Mouse (Mus musculus): ENCODE data around the gene Nipal1.
A peak's percentile ranks its signal among the peaks of the same experiment; 100 is the strongest.

Gene Nipal1

DNA sequence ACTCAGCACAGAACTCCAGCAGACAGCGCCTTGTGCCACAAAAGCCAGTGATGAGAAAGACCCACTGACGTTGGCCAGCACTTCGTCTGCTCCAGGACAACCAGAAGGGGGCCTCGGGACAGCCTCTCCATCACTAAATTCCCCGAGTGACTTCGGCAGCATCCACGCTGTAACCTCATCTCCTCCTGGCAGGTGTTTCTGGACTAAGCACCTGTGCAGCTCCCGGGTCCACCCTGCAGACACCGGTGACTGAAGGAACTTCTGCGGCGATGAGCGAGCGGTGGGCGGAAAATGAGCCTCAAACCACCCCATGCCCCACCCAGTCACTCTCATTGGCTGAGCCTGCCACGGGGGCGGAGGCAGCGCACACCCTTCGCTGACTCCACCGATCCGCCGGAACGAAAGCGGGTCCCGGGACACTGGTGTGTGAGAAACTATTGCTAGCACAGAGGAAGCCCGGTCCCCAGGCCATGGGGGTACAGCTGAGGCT lies at the start of gene Nipal1:
Nipal1 (plus strand) TSS at position 378 of the 490 bp plus-strand sequence.
- DNase-seq (ENCODE audit: low spot score in 2 of 2): peak; percentile 52 to 78

DNA sequence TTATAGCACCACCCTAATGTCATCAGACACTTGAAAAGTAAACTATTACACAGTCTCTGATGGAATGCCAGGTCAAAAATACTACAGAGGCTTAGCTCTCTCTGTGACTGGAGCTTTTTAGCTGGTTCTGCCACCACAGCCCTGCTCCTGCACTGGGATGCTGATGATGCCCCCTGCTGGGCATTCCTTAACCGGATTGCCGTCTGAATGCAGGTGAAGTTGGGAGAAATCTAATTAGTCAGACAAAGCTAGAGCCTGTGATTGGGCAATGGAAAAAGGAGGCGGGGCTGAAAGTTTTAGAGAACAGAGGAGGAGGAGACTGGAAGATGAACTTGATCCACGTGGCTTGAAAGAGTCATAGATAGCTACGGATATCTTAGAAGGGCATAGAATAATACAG lies 46.6 kb upstream of the Nipal1 start:
- no peak for DNase-seq (ENCODE audit: low spot score in 2 of 2)

DNA sequence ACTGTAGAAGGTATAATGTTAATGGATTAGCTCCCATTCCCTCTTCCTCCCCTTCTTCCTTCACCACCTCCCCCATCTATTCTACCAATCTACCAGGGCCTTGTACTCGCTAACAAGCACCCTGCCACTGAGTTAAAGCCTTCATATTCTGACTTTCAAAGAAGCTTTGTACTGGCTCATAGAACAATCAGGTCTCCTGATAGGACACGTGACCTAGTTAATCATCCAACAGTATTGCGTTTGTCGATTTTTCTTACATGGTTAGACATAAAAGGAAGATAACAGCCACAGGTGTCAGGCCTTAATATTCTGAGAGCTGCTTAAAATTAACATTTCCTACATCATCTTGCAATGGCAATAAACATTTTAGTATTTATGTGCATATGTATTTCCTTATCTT lies 44.5 kb upstream of the Nipal1 start:
- DNase-seq (ENCODE audit: low spot score in 2 of 2): no peak

DNA sequence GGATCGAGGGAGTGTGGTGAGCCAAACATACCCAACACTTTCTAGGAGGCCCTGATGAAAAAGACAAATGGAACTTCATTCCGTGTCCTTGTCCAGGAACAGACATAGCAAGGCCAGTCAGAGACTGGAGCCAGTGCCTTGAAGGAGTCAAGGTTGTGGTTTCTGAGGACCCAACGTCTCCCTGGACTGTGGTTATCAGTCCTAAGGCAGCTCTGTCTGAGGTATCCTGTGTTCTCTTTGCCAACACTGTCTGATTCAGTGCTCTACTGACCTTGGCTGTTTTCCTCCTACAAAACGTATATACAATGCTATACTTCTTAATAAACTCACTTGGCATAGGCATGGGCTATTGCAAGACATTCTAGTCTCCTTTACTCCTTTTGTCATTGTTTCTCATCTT lies 30.2 kb upstream of the Nipal1 start:
- no peak for DNase-seq (ENCODE audit: low spot score in 2 of 2)

DNA sequence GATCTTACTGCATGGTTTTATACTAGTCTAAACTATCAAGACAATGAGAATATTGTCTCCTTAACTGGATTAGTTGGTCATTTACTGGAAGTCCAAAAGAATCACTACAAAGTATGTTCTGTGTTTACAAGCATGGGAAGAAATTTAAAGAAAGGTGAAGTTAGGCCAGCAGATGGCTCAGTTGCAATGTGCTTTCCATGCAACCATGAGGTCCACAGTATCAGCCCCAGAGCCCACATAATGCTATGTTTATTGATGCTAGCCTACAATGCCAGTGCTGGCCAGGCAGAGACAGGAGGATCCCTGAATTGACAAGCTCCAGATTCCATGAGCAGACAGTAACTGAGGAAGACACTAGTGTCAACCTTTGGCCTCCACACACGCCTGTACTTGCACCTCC lies 26.6 kb upstream of the Nipal1 start:
- no peak for DNase-seq (ENCODE audit: low spot score in 2 of 2)

DNA sequence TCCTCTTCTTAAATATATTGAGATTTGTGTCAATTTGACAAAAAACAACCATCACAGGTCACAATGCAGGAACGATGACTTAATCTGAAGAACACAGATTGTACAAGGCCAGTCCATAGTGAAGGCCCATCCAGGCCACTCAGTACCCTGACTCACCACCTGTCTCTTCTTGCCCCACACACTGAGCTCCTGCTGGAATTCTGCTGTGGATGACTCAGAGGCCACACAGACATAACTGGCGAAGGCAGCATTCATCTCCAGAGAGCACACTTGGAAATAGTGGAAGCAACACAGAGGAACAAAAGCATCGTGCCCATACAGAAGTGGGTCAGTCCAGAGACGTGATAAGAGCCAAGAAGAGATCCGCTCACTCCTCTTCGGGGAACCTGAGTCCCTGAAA lies 17.6 kb upstream of the Nipal1 start:
- no peak for DNase-seq (ENCODE audit: low spot score in 2 of 2)

DNA sequence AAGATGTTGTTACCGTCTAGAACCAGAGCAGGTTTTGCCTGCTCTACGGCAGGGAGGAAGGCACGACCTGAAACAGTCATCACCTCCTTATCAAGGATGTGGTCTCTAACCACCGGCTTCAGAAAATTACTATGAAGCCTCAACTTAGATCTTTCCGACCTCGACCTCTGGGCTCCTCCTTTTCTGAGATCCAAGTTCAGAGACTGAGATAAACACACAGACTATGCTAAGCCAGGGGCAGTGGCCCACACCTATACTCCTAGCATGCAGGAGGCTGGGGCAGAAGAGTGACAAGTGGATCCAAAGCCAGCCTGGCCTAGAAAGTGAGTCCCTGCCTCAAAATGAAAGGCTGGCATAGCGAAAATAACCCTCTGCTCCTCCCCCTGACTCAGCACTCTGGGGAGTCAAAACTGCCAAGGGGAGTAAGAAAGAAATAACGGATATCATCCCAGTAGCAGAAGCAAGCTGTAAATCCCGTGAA lies 12.8 kb upstream of the Nipal1 start:
- no peak for DNase-seq (ENCODE audit: low spot score in 2 of 2)

DNA sequence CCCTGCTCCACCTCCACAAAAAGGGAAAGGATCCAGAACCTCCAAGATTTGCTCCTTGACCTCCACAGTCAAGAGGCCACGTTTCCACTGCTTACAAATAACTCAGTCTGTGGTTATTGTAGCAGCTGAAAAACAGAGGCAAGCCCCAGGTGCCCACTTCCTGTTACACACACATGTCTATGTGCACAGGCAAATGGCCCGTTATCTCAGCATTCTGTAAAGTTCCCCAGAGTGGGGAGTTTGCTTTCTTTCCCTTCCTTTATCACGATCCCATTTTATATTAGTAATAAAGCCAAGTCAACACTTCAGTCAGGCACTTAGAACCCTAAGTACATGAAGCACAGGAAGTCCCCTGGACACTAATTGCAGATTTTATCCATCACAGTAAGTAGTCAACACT lies 11.5 kb upstream of the Nipal1 start:
- DNase-seq (ENCODE audit: low spot score in 2 of 2): peak in 1 of 2 experiments; percentile 16

DNA sequence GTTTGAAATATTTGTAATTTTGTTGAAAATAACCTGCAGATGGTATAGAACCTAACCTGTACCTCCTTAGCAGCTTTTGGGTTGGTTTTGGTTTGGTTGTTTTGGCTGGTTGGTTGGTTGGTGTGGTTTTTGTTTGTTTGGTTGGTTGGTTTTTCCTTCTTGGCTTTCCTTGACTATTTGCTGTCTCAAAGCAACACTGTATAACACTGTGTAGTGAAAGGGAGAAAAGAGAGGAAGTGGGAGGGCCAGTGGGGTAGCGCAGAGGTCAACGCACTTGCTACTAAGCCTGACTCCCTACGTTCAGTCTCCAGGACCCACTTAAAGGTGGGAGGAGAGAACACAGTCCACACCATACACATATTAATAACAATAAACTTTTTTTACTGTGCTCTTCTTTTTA lies 11.0 kb upstream of the Nipal1 start:
- no peak for DNase-seq (ENCODE audit: low spot score in 2 of 2)

DNA sequence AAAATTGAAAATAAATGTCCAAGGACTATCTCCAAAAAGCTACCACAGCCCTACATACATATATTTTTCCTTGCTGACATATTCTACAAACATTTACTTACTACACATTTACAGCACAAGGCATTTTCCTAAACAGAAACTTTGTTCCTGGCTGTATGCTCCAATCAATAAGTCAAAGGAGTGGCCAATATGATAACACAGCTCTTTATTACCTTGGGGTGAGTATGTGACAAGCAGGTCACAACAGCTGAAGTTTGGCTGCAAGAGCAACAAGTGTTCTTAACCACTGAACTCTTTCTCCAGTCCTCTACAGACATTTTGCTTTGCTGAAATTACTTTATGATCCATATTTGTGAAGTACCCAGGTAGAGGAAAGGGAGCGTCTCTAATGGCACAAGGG lies 7.5 kb upstream of the Nipal1 start:
- no peak for DNase-seq (ENCODE audit: low spot score in 2 of 2)

DNA sequence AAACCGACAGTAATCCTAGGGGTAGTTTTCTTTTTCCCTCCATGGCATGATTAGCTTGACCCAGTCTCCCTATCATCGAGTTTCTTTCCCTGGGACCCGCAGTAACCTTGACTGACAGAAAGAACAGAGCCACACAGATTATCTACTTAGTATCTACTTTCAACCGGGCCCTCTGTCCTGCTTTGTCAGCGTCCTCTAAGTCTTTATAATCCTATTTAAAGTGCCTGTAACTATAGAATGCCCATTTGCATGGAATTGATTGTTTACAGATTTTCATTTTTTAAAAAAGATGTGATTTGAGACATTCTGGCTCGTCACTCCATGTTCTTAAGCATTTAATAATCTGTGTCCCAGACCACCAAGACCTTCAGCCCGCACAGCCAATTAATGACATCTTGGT lies 3.9 kb upstream of the Nipal1 start:
- no peak for DNase-seq (ENCODE audit: low spot score in 2 of 2)

DNA sequence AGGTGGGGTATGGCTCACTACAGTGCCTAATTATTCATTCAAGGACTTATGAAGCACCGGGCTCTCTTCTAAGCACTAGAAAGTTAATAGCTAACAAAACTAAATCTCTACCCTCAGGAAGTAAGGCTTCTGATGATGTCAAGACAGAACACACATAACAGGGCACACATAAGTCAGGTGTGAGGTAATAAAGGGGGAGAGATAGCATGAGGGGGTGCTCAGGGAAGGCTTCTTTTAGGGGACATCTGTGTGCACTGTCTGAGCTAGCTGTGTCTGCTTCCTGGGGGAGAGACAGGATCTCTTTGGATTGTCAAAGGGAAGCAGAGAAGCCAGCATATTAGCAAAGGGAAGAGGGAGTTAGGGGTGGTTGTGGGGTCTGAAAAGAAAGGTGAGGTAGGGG lies 3.4 kb upstream of the Nipal1 start, which contains the start of gene Cnga1:
Cnga1 (minus strand) TSS at position 101 of the 400 bp plus-strand sequence.
- no peak for DNase-seq (ENCODE audit: low spot score in 2 of 2)

DNA sequence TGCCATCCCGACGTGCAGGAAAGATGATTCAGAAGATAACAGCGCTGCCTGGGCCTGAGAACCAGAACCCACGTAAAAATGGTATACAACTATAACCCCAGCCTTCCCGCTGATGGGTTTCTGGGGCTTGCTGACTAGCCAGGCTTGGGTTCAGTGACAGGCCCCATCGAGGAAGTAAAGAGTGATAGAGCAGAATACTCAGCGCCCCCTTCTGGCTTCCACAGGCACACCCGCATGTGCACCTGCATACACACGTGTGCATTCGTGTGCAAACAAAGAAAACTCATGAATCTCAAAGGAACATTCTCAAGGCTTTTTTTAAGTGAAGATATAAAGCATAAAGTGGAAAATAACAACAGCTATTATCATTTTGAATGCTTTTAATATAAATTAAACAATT lies 1.5 kb upstream of the Nipal1 start:
- DNase-seq (ENCODE audit: low spot score in 2 of 2): no peak

DNA sequence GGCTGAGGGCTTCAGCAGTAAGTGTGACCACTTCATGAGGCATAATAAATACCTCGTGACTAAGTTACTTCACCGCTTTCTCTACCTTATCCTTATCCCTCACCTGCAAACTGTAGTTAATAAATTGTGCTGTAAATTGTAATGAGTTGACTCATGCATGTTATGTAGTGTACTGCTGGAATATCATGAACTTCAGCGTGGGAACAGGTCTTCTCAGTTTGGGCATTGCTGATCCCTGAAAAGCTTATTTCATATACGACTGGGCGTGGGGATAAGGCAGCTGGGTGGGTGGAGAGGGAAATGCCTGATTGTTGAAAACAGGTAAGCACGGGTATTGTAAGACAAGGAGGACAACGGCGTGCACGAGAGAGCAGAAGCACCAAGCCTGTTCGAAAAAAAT lies 599 bp upstream of the Nipal1 start:
- no peak for DNase-seq (ENCODE audit: low spot score in 2 of 2)

DNA sequence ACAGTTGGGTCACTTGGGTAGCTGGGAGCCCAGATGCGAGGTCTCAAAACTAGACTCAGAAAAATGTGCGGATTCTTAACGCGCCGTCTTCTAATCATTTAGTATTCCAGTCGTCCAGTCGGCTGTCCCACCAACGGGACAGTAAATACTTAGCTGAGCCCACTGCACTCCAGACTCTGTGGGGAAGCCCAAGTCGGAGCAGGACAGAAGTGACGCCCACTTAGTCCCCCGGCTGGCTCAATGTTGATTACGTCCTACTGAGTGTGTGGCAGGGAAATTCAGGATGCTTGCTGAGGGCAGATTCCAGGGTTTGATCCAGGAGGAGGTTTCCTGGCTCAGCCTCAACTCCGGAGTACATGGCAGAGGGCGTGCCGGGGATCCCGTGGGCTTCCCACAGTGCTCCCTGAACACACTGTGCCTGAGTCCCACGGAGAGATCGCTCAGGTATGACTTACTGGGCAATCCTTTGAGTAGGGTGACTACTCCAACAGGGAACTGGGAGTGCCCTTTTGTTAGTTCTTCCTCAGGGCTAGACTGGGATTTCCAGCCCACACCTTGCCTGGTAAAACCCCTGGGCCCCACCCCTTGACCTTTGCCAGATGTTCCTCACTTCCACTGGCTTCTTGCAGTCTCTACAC lies 482 bp downstream of the Nipal1 start:
- no peak for DNase-seq (ENCODE audit: low spot score in 2 of 2)

DNA sequence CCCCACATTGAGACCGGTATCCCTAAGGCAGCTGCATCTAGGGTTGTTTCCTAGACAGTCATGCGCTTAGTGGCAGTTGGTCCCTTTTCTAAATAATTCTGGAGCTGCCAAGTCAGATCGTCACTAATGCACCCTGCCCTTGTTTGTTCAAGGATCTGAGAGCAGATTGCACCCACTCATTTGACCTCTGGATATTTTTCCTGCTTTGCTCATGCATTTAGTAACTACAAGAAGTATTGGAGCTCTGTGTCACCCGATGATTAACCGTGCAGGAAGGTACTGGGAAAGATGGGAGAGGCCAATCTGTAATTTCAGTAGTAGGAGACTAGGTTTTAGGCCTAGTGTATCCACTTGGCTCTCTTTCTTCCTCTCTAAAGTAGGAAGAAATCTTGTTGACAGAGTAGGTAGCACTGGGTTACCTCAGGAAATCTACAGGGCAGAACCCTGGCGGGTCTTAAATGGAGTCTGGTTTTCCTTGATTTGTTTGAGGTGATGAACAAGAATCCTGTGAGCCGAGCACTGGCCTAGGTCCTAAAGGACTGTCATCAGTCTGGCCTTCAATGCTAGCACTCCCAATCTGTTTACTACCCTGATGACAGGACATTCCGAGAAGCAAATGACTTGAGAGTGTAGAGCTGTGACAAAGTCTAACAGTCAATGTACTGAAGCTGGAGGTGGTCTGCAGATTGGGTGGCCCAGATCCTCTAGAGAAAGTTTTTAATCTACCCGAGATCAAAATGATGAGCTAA lies 1.6 kb downstream of the Nipal1 start:
- no peak for DNase-seq (ENCODE audit: low spot score in 2 of 2)

DNA sequence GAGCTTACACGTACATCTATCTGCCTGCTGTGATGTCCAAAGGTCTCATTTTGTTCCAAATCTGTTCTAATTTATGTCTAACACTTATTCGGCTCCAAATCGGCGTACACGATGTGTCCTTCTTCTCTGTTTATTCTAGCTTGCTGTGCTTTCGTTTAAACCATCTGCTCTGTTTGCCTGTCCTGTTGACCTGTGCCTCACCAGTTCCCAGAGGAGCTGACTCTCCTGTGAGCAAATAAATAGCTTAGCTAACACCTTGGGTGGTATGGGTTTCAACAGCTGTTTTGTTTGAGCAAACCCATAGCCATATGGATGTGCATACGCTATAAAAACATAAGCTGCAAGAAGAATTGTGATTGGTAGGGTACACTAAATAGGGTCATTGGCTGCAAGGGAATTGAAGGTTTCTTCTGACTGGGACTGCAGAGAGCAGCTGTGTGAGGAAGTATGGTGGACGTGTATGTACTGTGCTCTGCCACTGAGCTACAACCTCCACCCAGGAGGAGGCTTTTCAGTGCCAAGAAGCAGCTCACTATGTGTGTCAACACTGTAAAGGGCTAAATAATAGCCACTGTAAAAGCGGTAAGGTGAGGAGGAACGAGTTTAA lies 5.6 kb downstream of the Nipal1 start:
- no peak for DNase-seq (ENCODE audit: low spot score in 2 of 2)

DNA sequence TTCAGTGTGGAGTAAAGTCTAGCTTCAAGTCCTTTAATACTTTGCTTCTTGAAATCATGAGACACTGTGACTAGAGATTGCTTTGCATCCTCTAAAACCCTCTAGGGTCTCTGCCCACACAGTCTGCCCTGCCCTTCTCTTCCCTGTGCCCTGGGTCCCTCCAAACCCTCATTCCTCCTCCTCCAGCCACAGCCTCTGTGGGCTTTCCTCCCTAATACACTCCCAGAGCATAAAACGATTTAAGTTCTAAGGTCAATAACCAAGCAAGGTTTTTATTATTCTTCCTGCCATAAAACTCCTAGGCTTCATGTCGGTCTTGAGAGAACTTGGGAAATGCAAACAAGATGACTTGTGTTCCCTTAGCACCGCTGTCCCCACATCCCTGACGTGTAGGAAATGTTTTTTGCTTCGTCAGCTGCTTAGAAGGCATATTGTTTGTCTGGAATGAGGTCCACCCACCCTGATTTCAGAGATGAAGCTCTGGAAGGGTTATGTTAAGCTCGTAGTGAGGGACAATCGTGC lies 8.7 kb downstream of the Nipal1 start:
- no peak for DNase-seq (ENCODE audit: low spot score in 2 of 2)

DNA sequence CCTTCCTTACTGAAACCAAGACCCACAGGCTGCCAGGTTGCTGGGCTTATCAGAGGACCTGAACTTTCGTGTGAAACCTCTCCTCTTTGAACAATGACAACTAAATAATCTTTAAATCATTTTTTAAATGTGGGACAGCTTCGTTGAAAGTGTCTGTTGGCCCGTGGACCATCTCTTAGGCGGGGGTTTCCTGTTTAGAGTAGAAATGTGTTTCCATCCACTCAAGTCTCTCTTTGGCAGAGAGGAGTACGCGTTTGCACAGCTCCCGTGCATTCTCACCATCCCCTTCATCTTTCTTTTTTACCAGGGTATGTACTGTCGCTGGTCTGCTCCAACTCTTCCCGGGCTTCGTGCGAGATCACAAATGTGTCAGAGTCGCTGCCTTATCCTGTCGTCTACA lies 10.8 kb downstream of the Nipal1 start:
- DNase-seq (ENCODE audit: low spot score in 2 of 2): no peak

DNA sequence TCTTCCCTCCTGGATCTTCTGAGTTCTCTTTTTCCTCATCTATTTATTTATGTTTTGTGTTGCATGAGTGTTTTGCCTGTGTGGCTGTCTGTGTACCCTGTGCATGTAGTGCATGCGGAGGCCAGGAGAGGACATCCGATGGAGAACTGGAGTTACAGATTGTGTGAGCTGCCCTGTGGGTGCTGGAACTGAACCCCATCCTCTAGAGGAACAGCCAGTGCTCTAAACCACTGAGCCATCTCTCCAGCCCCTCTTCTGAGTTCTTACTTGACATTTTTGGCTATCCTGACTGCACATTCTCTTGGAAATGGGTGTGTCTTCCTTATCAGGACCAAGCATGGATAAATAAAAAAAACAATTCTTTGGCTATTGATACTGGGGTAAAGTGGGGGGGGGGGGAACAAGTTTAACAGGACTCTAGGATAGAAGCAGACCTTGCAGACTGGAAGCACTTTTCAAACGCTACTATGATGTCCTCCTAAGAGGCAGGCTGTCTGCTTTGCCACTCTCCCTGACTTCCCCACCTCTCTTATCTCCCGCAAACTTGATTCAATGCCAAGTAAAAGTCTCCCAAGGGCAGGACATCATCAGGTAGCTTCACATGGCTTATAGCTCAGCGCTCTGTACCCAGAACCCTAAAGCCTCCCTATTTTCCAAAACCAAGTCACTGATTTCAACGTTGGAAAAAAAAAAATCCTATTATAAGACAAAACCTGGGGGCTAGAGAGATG lies 13.6 kb downstream of the Nipal1 start:
- no peak for DNase-seq (ENCODE audit: low spot score in 2 of 2)

DNA sequence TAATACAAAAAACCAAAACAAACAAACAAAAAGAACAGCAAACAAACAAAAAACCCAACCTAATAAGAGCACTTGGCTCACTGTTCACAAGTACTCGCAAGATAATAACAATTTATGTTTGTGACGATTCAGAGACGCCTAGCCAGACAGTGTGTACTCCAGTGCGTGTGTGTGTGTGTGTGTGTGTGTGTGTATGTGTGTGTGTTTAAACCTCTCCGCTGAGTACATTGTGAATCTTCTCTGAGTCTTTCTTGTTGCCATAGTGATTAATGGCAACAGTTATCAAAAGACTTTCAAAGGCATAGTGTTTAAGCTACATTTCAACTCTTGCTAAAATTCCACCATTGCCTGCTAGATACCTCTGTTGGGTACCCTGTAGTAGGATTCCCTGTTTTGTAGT lies 16.5 kb downstream of the Nipal1 start:
- no peak for DNase-seq (ENCODE audit: low spot score in 2 of 2)

DNA sequence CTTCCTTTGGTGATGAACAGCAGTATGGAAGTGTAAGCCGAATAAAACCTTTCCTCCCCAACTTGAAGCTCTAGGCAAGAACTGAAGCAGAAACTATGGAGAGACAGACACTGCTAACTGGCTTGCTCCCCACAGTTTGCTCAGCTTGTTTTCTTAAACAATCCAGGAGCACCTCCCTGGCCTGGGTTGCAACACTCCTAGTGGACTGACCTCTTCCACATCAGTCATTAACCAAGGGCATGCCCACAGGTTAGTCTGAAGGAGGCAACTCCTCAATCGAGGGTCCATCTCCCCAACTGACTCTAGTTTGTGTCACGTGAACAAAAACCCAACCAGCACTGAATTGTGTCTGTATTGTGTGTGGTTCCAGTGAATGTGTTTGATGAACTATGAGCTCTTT lies 17.3 kb downstream of the Nipal1 start:
- no peak for DNase-seq (ENCODE audit: low spot score in 2 of 2)

Measured in spleen, postnatal 4 days (tissue).